Mouse (Mus musculus) CD4-positive helper T cell, adult 2 months (primary cell): ENCODE measurements around the gene Pgf.
A peak's percentile ranks its signal among the peaks of the same experiment; 100 is the strongest.
"Not testable (repeated sequence)": the region's sequence is repeated elsewhere in the genome, so short reads cannot be mapped to it uniquely, and the experiment has no call there.

Source experiments
- DNase-seq: peaks from one replicate; pipeline ENCODE4 v3.0.0-alpha.2; 2012; ENCODE audit warnings: low read depth, missing footprints, low spot score

Pgf gene

GRCm38 (mm10) chr12:85158801-85159200, 18.8 kb downstream of the Pgf start:
- DNase-seq = no peak

- no peak for DNase-seq
Observed at GRCm38 (mm10) chr12:85157797-85158460, 19.7 kb downstream of the Pgf start.

GRCm38 (mm10) chr12:85156324-85156723, 21.3 kb downstream of the Pgf start:
- no peak for DNase-seq

- DNase-seq = no peak
Observed at GRCm38 (mm10) chr12:85153011-85153410, 24.6 kb downstream of the Pgf start.

GRCm38 (mm10) chr12:85151002-85151774, 26.4 kb downstream of the Pgf start, which contains the start of gene Rps6kl1:
TSS of gene Rps6kl1 (minus strand) at chr12:85151264.
- DNase-seq = peak; percentile 78

GRCm38 (mm10) chr12:85150321-85151001, 27.1 kb downstream of the Pgf start:
- DNase-seq = no peak

GRCm38 (mm10) chr12:85146881-85147280, 30.7 kb downstream of the Pgf start:
- DNase-seq = no peak

GRCm38 (mm10) chr12:85146355-85146754, 31.2 kb downstream of the Pgf start:
- no peak for DNase-seq

- DNase-seq = no peak
Observed at GRCm38 (mm10) chr12:85145630-85146029, 32.0 kb downstream of the Pgf start.

- no peak for DNase-seq
Observed at GRCm38 (mm10) chr12:85144821-85145220, 32.8 kb downstream of the Pgf start.

- DNase-seq = not testable (repeated sequence)
Observed at GRCm38 (mm10) chr12:85144276-85144675, 33.3 kb downstream of the Pgf start.

GRCm38 (mm10) chr12:85142803-85143202, 34.8 kb downstream of the Pgf start:
- peak; percentile 71 for DNase-seq

GRCm38 (mm10) chr12:85141096-85141495, 36.5 kb downstream of the Pgf start:
- no peak for DNase-seq

- DNase-seq = no peak
Observed at GRCm38 (mm10) chr12:85140036-85140701, 37.4 kb downstream of the Pgf start.

- no peak for DNase-seq
Observed at GRCm38 (mm10) chr12:85136627-85137026, 41.0 kb downstream of the Pgf start.

GRCm38 (mm10) chr12:85135513-85136470, 41.8 kb downstream of the Pgf start:
- DNase-seq = no peak

GRCm38 (mm10) chr12:85134043-85134794, 43.4 kb downstream of the Pgf start:
- DNase-seq = no peak

GRCm38 (mm10) chr12:85131361-85131760, 46.2 kb downstream of the Pgf start:
- no peak for DNase-seq

GRCm38 (mm10) chr12:85129426-85129978, 48.1 kb downstream of the Pgf start:
- DNase-seq = no peak
